Mouse (Mus musculus) heart, adult 2 months (tissue): Measurements from ENCODE around the gene Rapgefl1.

Experiments
- CTCF ChIP-seq: fragments of 200-600 bp; IDR thresholded peaks from 2 replicates; pipeline ENCODE4 v1.8.1; 2022; ENCODE audit warnings: antibody characterized with exemption, mild to moderate bottlenecking, moderate library complexity
- EP300 ChIP-seq: fragments of 200-500 bp; IDR thresholded peaks from 2 replicates; pipeline ENCODE4 v1.6.1; 2011; ENCODE audit warnings: low read depth, low read length, control low read depth; ENCODE audit not compliant: insufficient read depth
- POLR2A ChIP-seq: fragments of 200-500 bp; IDR thresholded peaks from 2 replicates; pipeline ENCODE4 v1.6.1; 2011; ENCODE audit warnings: mild to moderate bottlenecking, low read depth, low read length, control low read depth; ENCODE audit not compliant: insufficient read depth

GRCm38 (mm10) chr11:98863028-98863750, 26.6 kb downstream of the Rapgefl1 start, which contains the start of gene Wipf2:
- peak; percentile 89 for TF ChIP-seq CTCF
- TF ChIP-seq POLR2A, result peak; percentile 81
- TF ChIP-seq EP300, result peak; percentile 78; the same call in 1 of the 2 replicates
